Mouse (Mus musculus) cortical plate, adult 2 months (tissue): ENCODE measurements around the gene Slco1a5. TPM values are rescaled to one million over a fixed set of nuclear protein-coding genes. Genes with fewer than 3 reads are reported as not detected.
"Not testable (repeated sequence)": the region's sequence is repeated elsewhere in the genome, so short reads cannot be mapped to it uniquely, and the experiment has no call there.

Experiments used
- H3K27ac ChIP-seq: fragments of 200-500 bp; 2 replicates; pipeline ENCODE4 v1.5.1; 2012; ENCODE audit warnings: low read length, control low read depth, inconsistent platforms; ENCODE audit not compliant: insufficient read depth
- H3K4me1 ChIP-seq: fragments of 200-500 bp; 2 replicates; pipeline ENCODE4 v1.6.1; 2011; ENCODE audit warnings: low read length; ENCODE audit not compliant: control insufficient read depth, insufficient read depth
- H3K4me3 ChIP-seq: fragments of 200-500 bp; 2 replicates; pipeline ENCODE4 v1.5.1; 2011; ENCODE audit warnings: mild to moderate bottlenecking, low read length, control low read depth; ENCODE audit not compliant: insufficient read depth
- CTCF ChIP-seq: fragments of 200-500 bp; IDR thresholded peaks from 2 replicates; pipeline ENCODE4 v1.5.1; 2011; ENCODE audit warnings: mild to moderate bottlenecking, control low read depth, low read length; ENCODE audit not compliant: insufficient read depth; ENCODE audit errors: extremely low read depth
- POLR2A ChIP-seq: fragments of 200-500 bp; IDR thresholded peaks from 2 replicates; pipeline ENCODE4 v1.6.1; 2011; ENCODE audit warnings: mild to moderate bottlenecking, low read length, control low read depth; ENCODE audit not compliant: insufficient read depth; ENCODE audit errors: extremely low read depth
- polyA plus RNA-seq: library from polyadenylated mRNA; depleted of rRNA; stranded (reverse); fragments of >200 nt; gene quantifications from 2 replicates; pipeline ENCODE4 v1.2.3, GENCODE M21; 2012; rRNA removed

Gene Slco1a5
- polyA plus RNA-seq = 0.04 and 0.21 TPM in 2 replicates

GRCm38 (mm10) chr6:142322881-142323280 lies at the start of gene Slco1a5:
Gene Slco1a5, minus strand, starts transcription at chr6:142322981.
- TF ChIP-seq POLR2A (no peak), CTCF (no peak)
- H3K4me1 ChIP-seq = no peaks in the 10 kb centered on the region; the same call in 1 of the 2 replicates
- no peak within 1 kb of the TSS for H3K4me3 ChIP-seq
- no peak within 1 kb of the TSS for H3K27ac ChIP-seq

- Histone ChIP-seq H3K4me3 (no peak overlapping the region), H3K27ac (no peak overlapping the region), H3K4me1 (no peaks in the 10 kb centered on the region)
- TF ChIP-seq CTCF (no peak), POLR2A (no peak)
Measured at GRCm38 (mm10) chr6:142369568-142369967, 46.8 kb upstream of the Slco1a5 start.

- Histone ChIP-seq H3K4me3 (no peak overlapping the region), H3K4me1 (no peaks in the 10 kb centered on the region), H3K27ac (no peak overlapping the region)
- TF ChIP-seq CTCF (no peak), POLR2A (no peak)
Measured at GRCm38 (mm10) chr6:142367565-142367964, 44.8 kb upstream of the Slco1a5 start.

- Histone ChIP-seq H3K4me1 (no peaks in the 10 kb centered on the region), H3K27ac (no peak overlapping the region), H3K4me3 (no peak overlapping the region)
- TF ChIP-seq CTCF (no peak), POLR2A (no peak)
Measured at GRCm38 (mm10) chr6:142366473-142367018, 43.8 kb upstream of the Slco1a5 start.

- TF ChIP-seq CTCF = no peak
- no peak for TF ChIP-seq POLR2A
- Histone ChIP-seq H3K4me3 (no peak overlapping the region), H3K4me1 (no peaks in the 10 kb centered on the region), H3K27ac (no peak overlapping the region)
Measured at GRCm38 (mm10) chr6:142365742-142366472, 43.1 kb upstream of the Slco1a5 start.

GRCm38 (mm10) chr6:142363019-142363576 lies 40.3 kb upstream of the Slco1a5 start:
- H3K27ac ChIP-seq = no peak overlapping the region
- H3K4me1 ChIP-seq = no peaks in the 10 kb centered on the region
- no peak overlapping the region for H3K4me3 ChIP-seq
- TF ChIP-seq POLR2A (no peak), CTCF (peak; percentile 48)

GRCm38 (mm10) chr6:142362036-142362435 lies 39.3 kb upstream of the Slco1a5 start:
- no peak overlapping the region for H3K27ac ChIP-seq
- TF ChIP-seq CTCF = no peak
- TF ChIP-seq POLR2A = no peak
- H3K4me3 ChIP-seq = no peak overlapping the region
- H3K4me1 ChIP-seq = no peaks in the 10 kb centered on the region

- Histone ChIP-seq H3K4me1 (no peaks in the 10 kb centered on the region), H3K27ac (no peak overlapping the region), H3K4me3 (no peak overlapping the region)
- TF ChIP-seq POLR2A = no peak
- no peak for TF ChIP-seq CTCF
Measured at GRCm38 (mm10) chr6:142357106-142357505, 34.3 kb upstream of the Slco1a5 start.

GRCm38 (mm10) chr6:142352099-142352498 lies 29.3 kb upstream of the Slco1a5 start:
- H3K4me3 ChIP-seq, H3K27ac ChIP-seq, H3K4me1 ChIP-seq: not testable (repeated sequence)
